Mouse (Mus musculus): ENCODE data around the gene Tcf3.

The Tcf3 gene

DNA sequence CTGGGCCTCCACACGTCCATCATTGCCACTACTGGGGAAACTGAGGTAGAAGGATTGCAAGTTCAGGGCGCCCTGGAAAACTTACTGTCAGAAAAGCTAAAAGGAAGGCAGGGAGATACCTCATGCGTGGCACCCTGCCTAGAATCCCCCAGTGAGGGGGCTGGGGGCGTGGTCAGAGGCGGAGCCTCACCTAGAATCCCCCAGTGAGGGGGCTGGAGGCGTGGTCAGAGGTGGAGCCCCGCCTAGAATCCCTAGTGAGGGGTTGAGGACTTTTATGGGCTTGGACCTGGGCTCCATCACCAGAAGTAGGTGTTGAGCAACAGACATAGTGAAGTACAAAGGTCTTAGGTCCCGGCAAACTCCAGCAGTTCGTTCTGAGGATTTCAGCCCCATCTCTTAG, 2.8 kb upstream of the Tcf3 start:
- peak; percentile 57 for DNase-seq

DNA sequence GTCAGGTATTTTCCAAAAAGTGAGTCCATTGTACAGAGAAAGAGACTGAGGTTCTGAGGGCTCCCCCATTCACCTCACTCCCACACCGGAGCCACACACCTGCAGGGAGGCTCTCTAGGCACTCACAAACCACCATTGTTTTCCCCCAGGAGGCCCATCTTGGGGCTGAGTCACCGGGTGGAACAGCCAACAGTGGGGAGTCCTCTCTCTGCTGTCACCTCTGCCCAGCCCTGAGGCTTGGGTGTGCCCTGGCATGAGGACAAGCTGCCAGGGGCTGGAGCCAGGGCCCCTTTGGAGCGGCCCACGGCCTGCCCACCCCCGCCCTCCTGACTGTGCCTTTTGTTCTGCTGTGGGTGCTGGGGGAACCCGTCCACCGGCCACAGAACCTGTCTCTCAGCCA, 2.3 kb upstream of the Tcf3 start:
- no peak for DNase-seq

DNA sequence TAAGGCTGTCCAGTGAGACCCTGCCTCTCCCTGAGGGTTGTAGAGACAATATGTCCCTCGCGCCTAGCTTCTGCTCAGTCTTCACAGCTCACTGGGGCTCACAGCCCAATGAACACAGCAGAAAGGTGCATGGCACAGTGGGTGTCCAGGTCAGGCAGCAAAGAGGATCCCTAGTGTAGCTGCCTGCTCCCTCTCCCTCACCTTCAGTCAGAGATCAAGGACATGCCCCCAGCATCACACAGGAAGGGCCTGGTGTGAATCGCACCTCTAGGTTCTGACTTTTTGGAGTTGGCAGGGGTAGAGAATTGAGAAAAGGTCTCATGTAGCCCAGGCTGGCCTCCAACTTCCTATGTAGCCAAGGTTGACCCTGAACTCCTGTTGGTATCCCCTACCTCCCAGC, 1.4 kb upstream of the Tcf3 start:
- DNase-seq = no peak

DNA sequence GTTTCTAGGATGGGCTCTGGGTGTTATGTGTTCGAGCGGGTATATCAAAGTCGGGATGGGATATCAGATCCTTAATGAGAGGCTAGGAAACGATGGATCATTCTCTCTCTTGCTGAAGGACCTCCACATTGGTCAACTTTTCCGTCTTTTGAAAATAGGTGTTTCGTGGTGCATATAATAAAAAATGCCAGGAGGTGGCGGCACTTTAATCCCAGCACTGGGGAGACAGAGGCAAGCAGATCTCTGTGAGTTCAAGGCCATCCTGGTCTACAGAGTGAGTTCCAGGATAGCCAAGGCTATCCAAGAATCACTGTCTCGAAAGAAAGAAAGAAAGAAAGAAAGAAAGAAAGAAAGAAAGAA, 766 bp upstream of the Tcf3 start:
- no peak for DNase-seq

DNA sequence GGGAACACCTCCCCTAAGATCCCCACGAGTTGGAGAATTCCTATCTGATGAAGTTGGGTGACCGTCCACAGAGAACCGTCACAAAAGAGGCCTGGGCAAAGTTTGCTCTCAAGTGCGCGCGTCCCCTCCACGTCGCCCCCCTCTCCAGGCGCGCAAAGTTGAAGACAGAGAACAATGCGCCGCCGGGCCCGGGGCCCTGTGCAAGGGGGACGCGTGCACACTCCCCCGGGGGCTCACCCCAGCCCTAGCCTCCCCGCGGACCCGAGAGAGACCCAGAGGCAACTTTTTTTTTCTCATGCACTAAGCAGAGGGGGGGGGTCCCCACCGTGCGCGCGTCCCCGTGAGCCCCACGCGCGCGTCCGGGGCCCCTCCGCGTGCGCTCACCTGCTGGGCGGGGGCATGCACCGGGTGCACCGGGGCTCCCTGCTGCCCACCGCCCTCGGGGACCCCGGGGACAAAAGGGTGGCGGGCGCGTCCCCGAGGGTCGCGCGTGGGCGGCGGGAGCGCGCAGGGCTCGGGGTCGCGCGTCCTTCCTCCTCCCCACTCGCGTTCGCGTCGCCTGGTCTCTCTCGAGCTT, 423 bp downstream of the Tcf3 start:
- DNase-seq = peak; percentile 78

DNA sequence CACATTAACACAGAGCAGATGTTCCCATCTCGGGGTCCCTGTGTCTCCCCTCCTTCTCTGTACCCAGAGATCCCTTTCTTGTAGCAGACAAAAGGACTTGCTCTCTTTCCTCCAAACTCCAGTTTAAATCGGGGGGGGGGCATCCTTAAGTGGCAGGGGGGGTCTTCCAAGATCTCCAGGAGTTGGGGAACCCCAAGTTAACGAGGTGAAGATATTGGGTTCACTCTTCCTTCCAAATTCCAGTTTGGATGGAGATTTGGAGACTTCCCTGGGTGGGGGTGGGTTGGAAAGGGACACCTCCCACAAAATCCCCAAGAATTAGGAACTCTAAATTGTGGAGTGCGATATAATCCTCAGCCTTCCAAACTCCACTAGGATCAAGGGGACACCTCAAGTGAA, 1.1 kb downstream of the Tcf3 start:
- no peak for DNase-seq

DNA sequence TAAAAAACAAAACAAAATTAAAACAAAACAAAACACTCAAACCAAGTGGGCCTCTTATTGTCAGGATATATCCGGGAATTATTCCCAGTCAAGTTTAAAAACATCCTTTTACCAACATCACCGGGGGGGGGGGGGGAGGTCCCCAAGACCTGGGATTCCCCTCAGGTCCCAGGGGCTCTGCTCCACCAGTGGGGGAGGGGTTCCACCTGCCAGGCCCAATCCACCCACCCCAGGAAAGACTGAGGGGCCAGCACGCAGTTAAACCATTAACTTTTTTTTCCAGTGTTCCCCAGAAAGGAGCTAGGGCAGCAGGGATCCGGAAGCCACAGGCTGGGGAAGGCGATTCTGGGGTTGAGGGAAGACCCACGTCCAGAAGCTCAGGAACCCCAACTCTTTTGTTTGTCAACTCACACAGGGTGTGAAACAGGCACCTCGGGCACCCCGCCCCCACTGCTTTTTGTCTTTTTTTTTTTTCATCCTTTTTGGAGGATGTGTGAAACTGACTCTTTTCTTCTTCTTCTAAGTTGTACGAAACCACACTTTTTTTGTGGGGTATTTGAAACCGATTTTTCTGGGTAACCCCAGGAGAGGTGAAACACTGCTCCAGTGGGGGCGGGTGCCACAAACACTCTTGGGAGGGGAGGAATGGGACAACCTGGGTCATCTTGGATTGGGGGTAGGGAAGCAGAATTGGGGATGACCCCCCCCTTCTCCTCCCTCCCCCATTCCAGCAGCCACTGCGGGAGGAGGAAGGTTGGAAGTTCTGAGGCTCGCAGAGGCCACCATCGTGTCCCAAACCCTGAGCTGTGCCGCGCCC, 1.7 kb downstream of the Tcf3 start:
- DNase-seq = peak; percentile 72

DNA sequence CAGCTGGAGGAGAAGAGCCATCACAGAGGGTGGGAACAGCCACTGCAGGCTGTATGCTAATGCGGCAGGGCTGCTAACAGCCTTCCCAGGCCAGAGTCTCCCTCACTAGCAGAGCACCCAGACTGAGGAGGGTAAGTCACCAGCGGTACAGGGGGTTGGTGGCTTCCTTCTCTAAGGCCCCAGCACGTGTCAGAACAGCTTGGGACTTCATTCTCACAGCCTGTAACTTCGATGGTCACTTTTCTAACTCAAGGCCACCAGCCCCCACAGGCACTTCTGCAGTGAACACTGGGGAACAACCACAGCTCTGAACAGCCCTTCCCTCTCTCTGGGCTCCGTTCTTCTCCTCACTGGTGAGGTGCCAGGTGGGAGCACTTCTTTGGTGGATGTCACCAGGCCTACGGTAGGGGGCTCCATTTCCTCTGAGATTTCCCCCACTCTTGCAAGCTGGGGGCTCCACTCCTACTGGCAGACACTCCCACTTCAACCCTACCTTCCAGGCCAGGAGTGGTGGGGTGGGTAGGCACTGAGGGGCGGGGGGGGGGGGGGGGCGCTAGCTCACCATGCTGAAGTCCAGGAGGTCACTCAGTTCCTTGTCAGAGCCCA, 3.0 kb downstream of the Tcf3 start:
- DNase-seq = peak; percentile 58

DNA sequence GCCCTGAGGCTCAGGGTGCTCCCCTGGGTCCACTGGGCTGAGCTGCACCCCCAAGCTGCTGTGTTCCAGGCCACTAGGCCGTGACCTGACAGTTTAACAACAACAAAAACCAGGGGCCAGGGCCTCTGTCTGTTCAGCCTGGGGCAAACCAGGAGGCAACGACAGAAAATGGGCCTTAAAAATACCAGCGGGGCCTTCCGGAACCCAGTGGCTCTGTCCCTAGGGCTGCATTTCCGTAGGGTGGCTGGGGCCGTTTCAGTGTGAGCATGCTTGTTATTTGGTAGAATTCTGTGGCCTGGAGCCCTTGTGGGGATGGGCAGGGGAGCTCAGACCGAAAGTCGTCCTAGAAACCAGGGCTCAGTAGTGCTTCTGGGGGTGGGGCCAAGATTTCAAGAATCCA, 3.6 kb downstream of the Tcf3 start:
- DNase-seq = no peak

DNA sequence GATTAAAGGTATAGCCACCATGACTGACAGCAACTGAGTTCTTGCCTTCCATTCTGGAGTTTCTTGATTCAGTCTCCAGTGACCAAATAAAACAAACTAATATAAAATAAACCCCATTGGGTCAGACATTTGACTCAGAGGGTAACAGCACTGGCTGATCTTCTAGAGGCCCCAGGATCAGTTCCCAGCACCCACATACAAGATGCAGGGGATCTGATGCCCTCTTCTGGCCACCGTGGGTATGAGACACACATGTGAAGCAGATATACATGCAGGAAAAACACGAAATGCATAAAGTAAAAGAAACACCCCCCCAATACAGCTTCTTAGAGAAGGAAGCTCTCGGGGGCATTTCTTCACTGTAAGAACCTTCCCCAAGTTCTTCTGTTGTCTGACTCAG, 8.4 kb downstream of the Tcf3 start:
- no peak for DNase-seq

DNA sequence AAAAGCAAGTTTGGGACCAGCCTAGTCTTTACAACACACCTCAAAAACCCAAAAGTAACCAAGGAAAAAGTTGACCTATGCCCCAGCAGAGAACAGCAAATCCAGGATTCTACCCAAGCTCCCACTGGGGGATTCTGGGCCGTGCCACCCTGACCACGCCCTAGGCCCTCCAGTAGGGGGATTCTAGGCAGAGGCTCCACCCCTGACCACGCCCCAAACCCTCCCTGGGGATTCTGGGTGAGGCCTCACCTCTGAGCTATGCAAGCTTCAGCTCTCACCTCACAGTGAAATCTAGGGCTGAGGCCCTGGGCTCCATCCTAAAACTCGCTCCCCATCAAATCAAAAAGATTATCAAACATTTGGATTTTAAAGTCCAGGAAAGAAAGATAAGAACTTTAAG, 9.9 kb downstream of the Tcf3 start:
- DNase-seq = peak; percentile 58

DNA sequence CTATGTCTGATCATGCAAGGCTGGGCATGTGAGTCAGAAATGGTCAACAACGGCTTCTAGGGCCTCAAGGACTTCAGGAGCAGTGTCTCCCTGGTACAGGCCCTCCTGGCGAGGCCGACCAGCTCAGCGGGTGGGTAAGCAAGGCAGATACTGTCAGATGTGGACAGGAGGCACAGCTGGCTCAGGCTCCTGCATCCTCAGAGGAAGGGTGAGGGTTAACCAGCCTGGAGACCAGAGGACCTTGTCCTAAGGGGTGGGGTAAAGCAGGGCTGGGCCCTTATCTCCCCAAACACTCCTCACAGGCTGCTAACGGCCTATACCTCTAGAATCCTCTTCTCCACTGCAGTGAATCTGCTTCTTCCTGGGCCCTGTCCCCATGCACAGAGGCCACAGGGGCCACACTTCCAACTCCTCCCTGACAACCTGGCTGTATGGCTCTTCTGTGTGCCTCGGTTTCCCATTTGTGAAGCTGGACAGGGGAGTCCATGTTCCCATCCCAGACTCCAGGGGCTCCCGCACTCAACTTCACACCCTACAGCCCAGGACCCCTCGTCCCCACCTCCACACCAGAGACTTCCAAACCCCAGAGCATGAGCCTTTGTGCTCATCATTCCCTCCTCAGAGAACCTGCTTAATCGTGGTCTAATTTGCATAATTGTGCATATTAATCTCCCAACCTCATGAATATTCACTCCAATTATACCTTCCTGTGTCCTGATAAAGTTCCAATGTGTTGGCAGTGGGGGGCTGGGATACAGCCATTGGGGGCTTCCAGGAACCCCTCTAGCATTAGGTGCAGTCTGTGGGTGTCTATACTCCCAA, 11.6 kb downstream of the Tcf3 start:
- no peak for DNase-seq

DNA sequence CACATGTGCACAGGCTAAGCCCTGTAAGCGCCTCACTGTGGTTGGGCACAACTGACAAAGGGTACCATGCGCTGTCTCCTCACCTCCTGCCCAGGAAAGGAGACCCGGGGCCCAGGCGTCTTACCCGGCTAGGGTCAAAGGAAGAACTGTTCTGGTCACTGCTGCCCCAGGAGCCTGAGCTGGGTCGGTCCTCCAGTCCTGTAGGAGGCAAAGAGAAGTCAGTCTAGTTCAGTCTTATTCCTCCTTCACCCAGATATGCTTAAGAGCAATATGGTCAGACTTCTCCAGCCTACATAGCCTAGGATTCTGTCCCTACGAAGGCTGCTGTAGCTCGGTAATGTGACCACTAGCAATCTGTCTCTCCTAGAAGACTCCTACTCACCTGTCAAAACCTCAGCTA, 12.2 kb downstream of the Tcf3 start:
- DNase-seq = no peak

DNA sequence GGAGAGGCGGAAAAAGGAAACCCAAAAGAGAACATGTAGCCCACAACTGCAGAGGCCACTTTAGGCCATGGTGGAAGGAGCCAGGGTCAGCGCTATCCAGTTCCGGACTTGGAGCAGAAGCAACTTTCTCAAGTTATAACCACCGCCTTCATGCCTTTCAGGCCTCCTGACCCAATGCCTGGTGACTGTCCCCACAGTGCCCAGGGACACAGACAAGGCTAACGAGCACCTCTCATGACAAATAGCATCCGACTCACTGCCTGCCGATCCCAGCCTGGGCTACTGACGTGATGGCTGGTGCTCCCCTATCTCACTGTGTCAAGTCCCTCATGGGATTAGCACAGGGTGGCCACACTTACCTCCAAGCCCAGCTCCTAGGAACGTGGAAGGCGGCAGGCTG, 12.7 kb downstream of the Tcf3 start:
- DNase-seq = no peak

DNA sequence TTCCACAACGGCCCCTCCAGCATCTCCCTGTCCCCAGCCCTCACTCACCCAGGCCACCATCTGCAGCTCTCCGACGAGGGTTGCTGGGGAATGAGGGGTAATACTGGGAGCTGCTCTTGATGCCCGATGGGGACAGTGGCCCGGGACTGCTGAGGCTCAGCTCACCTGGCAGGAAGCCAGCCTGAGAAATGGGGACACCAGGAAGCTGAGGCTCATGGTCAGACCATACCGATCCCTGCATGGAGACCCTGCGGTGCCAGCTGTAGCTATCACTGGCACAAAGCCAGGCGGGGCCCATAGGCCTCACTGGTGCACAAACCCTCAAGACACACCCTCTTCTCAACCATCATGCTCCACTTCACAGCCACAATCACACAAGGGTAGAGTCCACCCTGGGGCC, 14.0 kb downstream of the Tcf3 start:
- DNase-seq = no peak

DNA sequence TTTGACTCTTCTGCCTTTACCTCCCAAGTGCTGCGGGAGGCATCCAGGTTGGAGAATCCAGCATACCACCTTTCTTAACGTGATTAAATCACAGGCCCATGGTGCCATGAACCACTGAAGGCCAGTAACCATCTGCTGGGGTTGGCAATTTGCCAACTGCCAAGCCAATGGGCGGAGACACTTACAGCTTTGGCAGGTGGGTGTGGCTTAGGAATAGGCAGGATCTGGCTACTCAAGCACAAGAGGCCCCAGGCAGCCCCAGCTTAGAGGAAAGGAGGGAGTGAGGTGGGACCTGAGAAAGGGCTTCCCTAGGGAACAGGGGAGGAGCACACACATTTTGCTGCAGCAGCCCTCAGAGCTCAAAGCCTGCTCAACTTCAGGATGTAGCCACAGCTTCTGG, 15.1 kb downstream of the Tcf3 start:
- DNase-seq = no peak

DNA sequence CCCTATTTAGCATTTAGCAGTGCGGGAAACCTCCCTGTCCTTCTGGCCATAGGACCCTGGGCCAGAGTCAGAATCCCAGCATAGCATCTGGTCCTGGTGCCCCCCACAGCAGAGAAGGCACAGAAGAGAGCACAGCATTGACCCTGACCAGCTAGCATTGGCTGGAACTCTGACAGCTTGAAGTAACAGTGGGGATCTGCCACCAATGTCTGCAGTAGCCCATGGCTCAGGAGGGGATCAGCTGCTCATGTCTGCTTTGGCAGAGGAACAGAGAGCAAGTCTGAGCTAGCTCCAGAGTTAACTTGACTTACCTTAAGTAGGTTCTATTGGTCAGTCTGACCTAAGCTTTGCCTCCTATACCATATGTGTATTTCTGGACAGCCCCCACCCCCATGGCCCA, 15.6 kb downstream of the Tcf3 start:
- DNase-seq = no peak

DNA sequence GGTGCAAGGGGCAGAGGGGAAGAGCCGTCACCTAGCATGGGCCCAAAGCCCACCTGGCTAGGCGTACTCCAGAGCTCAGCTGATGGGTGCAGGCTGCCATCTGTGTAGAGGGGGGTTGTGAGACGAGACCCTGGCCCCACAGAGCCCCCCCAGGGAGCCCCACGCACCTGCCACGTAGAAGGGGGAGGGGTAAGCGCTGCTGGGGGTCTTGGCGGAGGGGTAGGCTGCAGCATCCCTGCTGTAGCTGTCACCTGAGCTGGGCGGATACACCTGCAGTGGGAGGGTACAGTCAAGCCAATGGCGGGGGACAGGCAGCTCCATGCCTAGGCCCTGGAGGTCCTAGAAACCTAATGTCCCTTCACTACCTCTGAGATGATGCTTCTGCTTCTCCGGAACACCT, 16.1 kb downstream of the Tcf3 start:
- DNase-seq = no peak

DNA sequence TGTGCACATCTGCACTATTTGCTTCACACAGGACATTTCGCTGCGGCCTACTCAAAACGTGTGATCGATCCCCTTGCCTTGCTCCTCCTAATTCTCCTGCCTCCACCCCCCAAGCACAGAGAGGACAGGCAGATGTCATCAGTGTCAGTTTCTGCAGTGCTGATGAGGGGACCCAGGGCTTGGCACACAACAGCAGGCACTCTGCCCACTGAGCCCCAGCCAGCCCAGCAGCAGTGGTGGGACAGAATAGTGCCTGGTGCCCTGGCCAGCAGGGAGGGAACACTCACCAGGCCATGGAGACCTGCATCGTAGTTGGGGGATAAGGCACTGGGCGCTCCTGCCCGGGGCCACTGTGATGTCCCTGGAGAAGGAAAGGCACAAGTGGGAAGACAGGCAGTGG, 17.9 kb downstream of the Tcf3 start:
- no peak for DNase-seq

DNA sequence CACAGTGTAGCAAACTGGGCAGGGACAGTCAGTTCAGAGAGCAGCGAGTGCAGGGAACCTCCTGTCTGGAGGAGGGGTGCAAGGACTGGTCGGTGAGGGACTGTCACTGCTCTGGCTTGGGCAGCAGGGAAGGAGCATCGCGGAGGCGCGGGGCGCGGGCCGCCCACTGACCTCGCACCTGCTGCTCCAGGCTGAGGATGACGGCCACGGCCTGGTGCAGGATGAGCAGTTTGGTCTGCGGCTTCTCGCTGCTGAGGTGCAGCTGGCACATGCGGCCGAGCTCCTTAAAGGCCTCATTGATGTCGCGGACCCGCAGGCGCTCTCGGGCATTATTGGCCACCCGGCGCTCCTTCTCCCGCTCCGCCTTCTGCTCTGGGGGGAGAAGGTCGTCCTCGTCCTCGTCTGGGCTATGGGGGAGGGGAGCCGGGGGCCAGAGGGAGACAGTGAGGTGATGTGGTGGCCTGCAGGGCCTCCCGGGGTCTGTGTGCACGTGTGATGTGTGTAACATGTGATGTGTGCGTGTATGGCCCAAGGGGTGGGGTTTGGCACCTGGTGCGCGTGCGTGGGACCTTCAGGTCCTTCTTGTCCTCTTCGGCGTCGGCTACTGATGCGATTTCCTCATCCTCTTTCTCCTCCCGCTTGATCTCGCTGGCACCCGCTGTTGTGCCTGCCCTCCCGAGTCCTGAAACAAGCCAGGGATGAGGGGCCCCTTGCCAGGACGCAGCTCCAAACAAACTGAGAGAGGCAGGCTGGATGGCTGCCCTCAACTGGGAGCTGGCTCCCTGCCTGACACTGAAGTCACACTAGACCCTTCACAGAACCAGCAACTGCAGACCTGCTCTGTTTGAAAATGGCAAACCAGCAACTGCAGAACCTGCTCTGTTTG, 20.5 kb downstream of the Tcf3 start:
- no peak for DNase-seq

DNA sequence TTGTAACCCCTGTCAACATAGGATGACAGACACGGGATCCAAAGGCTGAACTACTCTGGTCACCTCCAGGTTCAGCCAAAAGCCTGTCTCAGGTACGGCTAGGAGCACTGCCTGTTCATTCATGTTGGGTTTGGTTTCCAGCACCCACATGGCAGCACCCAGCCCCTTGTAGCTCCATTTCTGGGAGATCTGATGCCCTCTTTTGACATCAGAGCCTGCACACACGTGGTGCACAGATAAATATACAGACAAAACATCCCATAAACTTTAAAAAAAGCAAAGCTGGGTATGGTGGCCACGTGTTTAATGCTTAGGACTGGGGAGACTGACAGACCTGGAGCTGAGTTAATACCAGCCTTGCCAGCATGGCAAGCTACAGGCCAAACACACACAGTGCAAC, 25.5 kb downstream of the Tcf3 start:
- no peak for DNase-seq

DNA sequence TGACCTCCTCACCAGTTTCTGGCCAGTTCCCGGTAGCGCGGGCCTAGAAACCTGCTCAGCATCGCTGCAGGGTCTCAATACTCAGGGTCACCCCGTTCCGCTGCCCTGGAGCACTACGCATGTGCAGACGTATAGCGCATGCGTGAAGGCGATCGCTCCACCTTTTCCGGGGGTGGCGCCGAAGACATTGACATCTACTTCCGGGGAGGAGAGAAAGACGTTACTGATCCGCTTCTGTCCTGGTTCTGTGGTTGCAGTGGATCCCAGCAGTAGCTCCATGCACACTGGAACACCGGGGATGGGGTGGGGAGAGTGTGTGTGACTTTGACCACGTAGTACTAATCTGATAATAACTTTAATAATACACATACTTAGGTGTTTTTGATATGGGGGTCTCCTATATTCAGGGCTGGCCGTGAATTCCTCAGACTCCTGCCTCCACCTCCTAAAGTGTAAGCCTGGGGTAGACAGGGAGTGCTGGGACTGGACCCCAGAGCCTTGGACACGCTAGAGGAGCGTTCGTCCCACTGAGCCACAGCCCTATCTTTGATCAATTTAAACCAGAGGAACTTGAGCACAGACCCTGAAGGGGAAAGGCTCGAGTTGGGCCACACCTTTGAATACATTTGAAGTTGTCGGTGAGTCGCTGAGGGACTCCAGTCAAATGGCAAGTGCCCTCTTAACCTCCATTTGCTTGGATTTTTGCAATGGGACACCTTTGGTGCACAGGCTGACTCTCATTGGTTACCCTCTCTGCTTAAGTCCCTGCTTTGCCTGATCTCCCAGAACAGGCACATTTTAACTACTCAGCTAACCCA, 26.6 kb downstream of the Tcf3 start, which contains the start of gene Uqcr11:
Gene Uqcr11, minus strand, starts transcription at position 147 of the 818 bp plus-strand sequence.
- DNase-seq = peak; percentile 92

Data from thymus, postnatal 14 days (tissue).